Mouse (Mus musculus): ENCODE measurements at regions not wholly inside any gene's neighbourhood (a gene's known extent, or its start where the extent isn't known, plus 50 kb on each side); places are given as distances from the start of the nearest gene placed in this dataset.

DNA sequence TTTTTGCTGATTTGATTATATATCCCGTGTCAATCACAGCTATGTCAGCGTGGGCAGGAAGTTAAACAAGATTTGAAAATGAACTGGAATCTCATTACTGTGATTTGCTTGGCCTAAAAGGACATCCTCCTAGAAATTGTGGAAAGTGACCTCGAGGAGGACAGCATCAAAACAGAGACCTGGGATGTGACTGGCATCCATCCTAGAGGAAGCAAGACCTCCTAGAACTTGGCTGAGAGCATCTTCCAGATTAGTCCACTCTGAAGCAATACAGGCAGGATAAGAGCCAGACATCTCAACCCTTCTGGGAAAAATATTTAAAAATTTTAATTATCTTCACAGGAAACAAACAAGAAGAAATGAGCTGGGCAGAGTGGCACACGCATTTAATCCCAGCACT, 136.1 kb downstream of the Hs3st3b1 start:
- WGBS: 66% methylated on average over 4 of the region's 4 CpGs
- Histone ChIP-seq H3K4me1 (ENCODE audit: control insufficient read depth, insufficient read depth, insufficient read length, low read length) (no peaks in the 10 kb centered on the region), H3K36me3 (ENCODE audit: control insufficient read depth, insufficient read depth, low read length) (no peaks in the 10 kb centered on the region), H3K27ac (ENCODE audit: insufficient read depth, low read depth, low read length) (no peak overlapping the region), H3K4me3 (ENCODE audit: low read depth, low read length) (no peak overlapping the region), H3K27me3 (ENCODE audit: control insufficient read depth, insufficient read depth, low read length) (no peaks in the 10 kb centered on the region)
- TF ChIP-seq POLR2A (IDR thresholded peaks at IDR 0.05; ENCODE audit: low read depth, low read length): no peak
- TF ChIP-seq CTCF (IDR thresholded peaks at IDR 0.05; ENCODE audit: extremely low read depth, insufficient read length, insufficient replicate concordance, low read depth, low read length): no peak

DNA sequence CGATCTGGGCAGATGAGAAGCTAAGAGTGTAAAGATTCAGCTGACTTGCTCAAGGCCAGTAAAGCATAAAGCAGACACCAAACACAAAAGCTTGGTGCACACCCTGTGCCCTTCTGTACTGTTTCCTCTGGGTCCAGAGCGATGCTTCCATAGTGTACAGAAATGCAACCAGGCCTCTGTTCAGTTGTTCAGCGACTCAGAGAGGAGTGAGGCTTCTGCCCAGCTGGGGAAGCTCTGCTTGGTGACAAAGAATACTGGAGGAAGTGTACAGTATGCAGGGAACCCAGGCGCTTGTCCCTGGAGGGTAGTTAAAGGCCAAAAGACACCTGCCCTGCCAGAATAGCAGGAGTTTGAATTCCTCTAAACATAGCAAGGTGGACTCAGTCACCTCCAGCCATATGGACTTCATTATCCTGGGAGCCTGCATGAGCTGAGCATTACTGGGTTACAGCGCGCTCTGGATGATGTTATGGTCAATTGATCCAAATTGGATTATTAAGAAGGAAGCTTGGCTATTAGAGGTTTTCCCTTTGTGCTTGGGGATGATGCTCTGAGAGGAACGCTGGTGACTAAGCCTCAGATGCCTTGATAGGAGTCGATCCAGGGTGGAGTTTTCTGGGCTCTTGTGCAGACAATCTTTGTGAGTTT, 132.5 kb downstream of the Hs3st3b1 start:
- Histone ChIP-seq H3K4me1 (ENCODE audit: control insufficient read depth, insufficient read depth, insufficient read length, low read length) (no peaks in the 10 kb centered on the region), H3K36me3 (ENCODE audit: control insufficient read depth, insufficient read depth, low read length) (no peaks in the 10 kb centered on the region), H3K27ac (ENCODE audit: insufficient read depth, low read depth, low read length) (no peak overlapping the region), H3K4me3 (ENCODE audit: low read depth, low read length) (no peak overlapping the region), H3K27me3 (ENCODE audit: control insufficient read depth, insufficient read depth, low read length) (no peaks in the 10 kb centered on the region)
- 74% methylated on average over 8 of the region's 8 CpGs for WGBS
- TF ChIP-seq POLR2A (IDR thresholded peaks at IDR 0.05; ENCODE audit: low read depth, low read length) (no peak), CTCF (IDR thresholded peaks at IDR 0.05; ENCODE audit: extremely low read depth, insufficient read length, insufficient replicate concordance, low read depth, low read length) (no peak)

DNA sequence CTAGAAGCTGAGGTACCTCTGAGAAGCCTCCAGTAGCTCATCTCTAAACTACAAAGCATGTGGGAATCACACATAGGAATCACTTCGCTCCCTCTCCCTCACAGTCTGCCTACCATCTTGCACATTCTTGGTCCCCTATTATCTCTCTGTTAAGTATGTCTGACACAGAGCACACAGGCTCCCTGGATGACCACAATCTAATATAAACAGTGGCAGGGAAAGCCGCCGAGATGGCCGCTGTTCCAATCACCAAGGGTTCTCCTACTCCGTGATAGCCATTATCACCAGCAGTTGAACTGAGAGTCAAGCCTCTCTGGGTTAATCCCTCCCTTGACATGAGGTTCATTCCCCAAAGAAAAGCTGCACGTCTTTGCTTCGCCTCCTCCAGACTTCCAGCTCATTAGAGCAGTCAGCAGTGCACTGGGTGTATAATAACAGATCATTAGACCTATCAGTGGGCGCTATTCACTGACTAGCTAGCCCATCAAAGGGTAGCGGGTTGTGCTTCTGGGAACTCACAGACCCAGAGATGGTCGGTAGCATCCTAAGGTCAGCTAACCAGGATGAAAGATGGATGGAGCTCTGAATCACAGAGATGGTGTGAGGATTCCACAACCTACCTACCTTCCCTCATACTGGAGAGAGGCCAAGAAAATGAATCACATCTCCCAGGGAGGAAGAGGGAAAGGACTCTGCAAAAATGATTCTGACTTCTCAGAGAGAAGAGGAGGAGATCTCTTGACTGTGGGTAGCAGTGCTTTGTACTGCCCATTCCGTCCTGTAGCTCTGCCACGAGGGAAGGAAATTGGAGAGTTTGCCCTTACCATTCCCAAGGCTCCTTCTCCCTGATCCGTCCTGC, 130.9 kb downstream of the Hs3st3b1 start:
- no peaks in the 10 kb centered on the region for H3K36me3 ChIP-seq (ENCODE audit: control insufficient read depth, insufficient read depth, low read length)
- H3K27me3 ChIP-seq (ENCODE audit: control insufficient read depth, insufficient read depth, low read length): no peaks in the 10 kb centered on the region
- H3K4me1 ChIP-seq (ENCODE audit: control insufficient read depth, insufficient read depth, insufficient read length, low read length): no peaks in the 10 kb centered on the region
- TF ChIP-seq POLR2A (IDR thresholded peaks at IDR 0.05; ENCODE audit: low read depth, low read length): no peak
- no peak for TF ChIP-seq CTCF (IDR thresholded peaks at IDR 0.05; ENCODE audit: extremely low read depth, insufficient read length, insufficient replicate concordance, low read depth, low read length)
- WGBS: 55% methylated on average over 13 of the region's 13 CpGs
- H3K4me3 ChIP-seq (ENCODE audit: low read depth, low read length): no peak overlapping the region
- H3K27ac ChIP-seq (ENCODE audit: insufficient read depth, low read depth, low read length): no peak overlapping the region

DNA sequence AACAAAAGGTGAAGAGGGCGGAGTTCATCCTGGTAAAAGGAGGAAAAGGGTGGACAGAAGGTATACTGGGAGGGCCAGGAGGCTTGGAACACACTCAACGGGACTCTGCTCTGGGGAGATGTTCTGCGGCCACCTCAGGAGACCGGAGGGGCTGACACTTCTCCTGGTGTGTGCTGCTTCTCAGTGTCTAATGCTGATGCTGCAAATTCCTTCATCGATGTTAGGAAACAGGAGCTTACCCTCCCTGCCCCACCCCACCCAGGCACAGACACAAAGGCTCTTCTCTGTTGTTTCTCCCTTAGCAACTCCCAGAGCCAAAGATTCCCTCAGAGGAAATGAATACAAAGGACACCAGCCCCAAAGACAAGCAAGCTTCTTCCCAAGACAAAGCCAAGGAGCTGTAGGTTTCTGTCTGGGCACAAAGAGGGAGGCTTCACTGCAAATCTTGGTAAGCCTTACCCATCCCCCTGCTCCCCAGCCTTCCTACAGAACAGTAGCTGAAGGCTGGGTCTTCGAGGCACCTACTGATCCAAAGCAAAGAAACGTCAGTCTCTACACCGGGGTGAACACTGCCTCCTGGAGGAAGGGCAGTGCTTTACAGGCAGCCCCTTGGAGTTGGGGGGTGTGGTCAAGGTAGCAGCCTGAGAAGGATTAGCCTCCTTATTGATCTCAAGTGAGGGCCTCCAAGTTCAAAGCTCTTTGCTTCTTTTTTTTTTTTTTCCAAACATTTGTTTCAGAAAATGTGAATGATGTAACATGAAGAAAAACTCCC, 128.2 kb downstream of the Hs3st3b1 start:
- 74% methylated on average over 8 of the region's 8 CpGs for WGBS
- Histone ChIP-seq H3K36me3 (ENCODE audit: control insufficient read depth, insufficient read depth, low read length) (no peaks in the 10 kb centered on the region), H3K27ac (ENCODE audit: insufficient read depth, low read depth, low read length) (no peak overlapping the region), H3K4me1 (ENCODE audit: control insufficient read depth, insufficient read depth, insufficient read length, low read length) (no peaks in the 10 kb centered on the region), H3K27me3 (ENCODE audit: control insufficient read depth, insufficient read depth, low read length) (no peaks in the 10 kb centered on the region), H3K4me3 (ENCODE audit: low read depth, low read length) (no peak overlapping the region)
- TF ChIP-seq CTCF (IDR thresholded peaks at IDR 0.05; ENCODE audit: extremely low read depth, insufficient read length, insufficient replicate concordance, low read depth, low read length) (no peak), POLR2A (IDR thresholded peaks at IDR 0.05; ENCODE audit: low read depth, low read length) (no peak)

- TF ChIP-seq CTCF (IDR thresholded peaks at IDR 0.05; ENCODE audit: extremely low read depth, insufficient read length, insufficient replicate concordance, low read depth, low read length): no peak
- TF ChIP-seq POLR2A (IDR thresholded peaks at IDR 0.05; ENCODE audit: low read depth, low read length): no peak
- H3K27me3 ChIP-seq (ENCODE audit: control insufficient read depth, insufficient read depth, low read length): no peaks in the 10 kb centered on the region
- H3K4me3 ChIP-seq (ENCODE audit: low read depth, low read length): no peak overlapping the region
- no peaks in the 10 kb centered on the region for H3K36me3 ChIP-seq (ENCODE audit: control insufficient read depth, insufficient read depth, low read length)
- WGBS: 81% methylated on average over 5 of the region's 5 CpGs
- H3K27ac ChIP-seq (ENCODE audit: insufficient read depth, low read depth, low read length): no peak overlapping the region
- no peaks in the 10 kb centered on the region for H3K4me1 ChIP-seq (ENCODE audit: control insufficient read depth, insufficient read depth, insufficient read length, low read length)
These were observed 109.9 kb downstream of the Hs3st3b1 start for GRCm38 (mm10) chr11:63812146-63812545.

GRCm38 (mm10) chr11:63822847-63823246, 99.2 kb downstream of the Hs3st3b1 start:
- 75% methylated on average over 4 of the region's 4 CpGs for WGBS
- Histone ChIP-seq H3K4me3 (ENCODE audit: low read depth, low read length) (no peak overlapping the region), H3K36me3 (ENCODE audit: control insufficient read depth, insufficient read depth, low read length) (no peaks in the 10 kb centered on the region), H3K27ac (ENCODE audit: insufficient read depth, low read depth, low read length) (no peak overlapping the region), H3K27me3 (ENCODE audit: control insufficient read depth, insufficient read depth, low read length) (no peaks in the 10 kb centered on the region), H3K4me1 (ENCODE audit: control insufficient read depth, insufficient read depth, insufficient read length, low read length) (no peaks in the 10 kb centered on the region)
- TF ChIP-seq CTCF (IDR thresholded peaks at IDR 0.05; ENCODE audit: extremely low read depth, insufficient read length, insufficient replicate concordance, low read depth, low read length) (no peak), POLR2A (IDR thresholded peaks at IDR 0.05; ENCODE audit: low read depth, low read length) (no peak)

Measured in small intestine, adult 2 months (tissue).